Mouse (Mus musculus) hindbrain, embryonic 14.5 days (tissue): ENCODE measurements at regions not wholly inside any gene's neighbourhood (a gene's known extent, or its start where the extent isn't known, plus 50 kb on each side); places are given as distances from the start of the nearest gene placed in this dataset.

Experiments
- ATAC-seq: fragments of 200-750 bp; cut with Nextera tagmentation; 2 replicates; pipeline ENCODE4 v1.8.0; 2017; ENCODE audit warnings: moderate number of reproducible peaks, mild to moderate bottlenecking, moderate TSS enrichment, moderate library complexity; ENCODE audit not compliant: low FRiP score
- DNase-seq: peaks from one replicate; pipeline ENCODE4 v3.0.0-alpha.2; 2015; ENCODE audit warnings: low spot score
- H3K27ac ChIP-seq: fragments of 300-500 bp; sonication (generic); 2 replicates; pipeline ENCODE4 v1.5.1; 2014; ENCODE audit warnings: mild to moderate bottlenecking, moderate library complexity
- H3K27me3 ChIP-seq: fragments of 300-500 bp; sonication (generic); 2 replicates; pipeline ENCODE4 v1.6.1; 2014; ENCODE audit warnings: mild to moderate bottlenecking, low read length, mixed read lengths; ENCODE audit not compliant: control insufficient read depth, insufficient read depth
- H3K36me3 ChIP-seq: fragments of 300-500 bp; sonication (generic); replicated peaks from 2 replicates; pipeline ENCODE4 v1.6.1; 2014; ENCODE audit not compliant: control insufficient read depth, insufficient read depth
- H3K4me1 ChIP-seq: fragments of 300-500 bp; sonication (generic); replicated peaks from 2 replicates; pipeline ENCODE4 v1.6.1; 2014; ENCODE audit warnings: antibody characterized with exemption, low read length, mixed read lengths; ENCODE audit not compliant: control insufficient read depth, insufficient read depth
- H3K4me2 ChIP-seq: fragments of 300-500 bp; sonication (generic); replicated peaks from 2 replicates; pipeline ENCODE4 v1.6.1; 2014; ENCODE audit warnings: mild to moderate bottlenecking, moderate library complexity
- H3K4me3 ChIP-seq: fragments of 300-500 bp; sonication (generic); replicated peaks from 2 replicates; pipeline ENCODE4 v1.5.1; 2014; ENCODE audit warnings: mild to moderate bottlenecking, low read length
- H3K9ac ChIP-seq: fragments of 300-500 bp; sonication (generic); 2 replicates; pipeline ENCODE4 v1.6.1; 2014
- H3K9me3 ChIP-seq: fragments of 300-500 bp; sonication (generic); 2 replicates; pipeline ENCODE4 v1.6.1; 2016; ENCODE audit warnings: low read length; ENCODE audit not compliant: control insufficient read depth
- WGBS: fragments of 180-500 bp; shearing (Covaris S2); extraction: QIAGEN DNeasy Blood & Tissue Kit; methylation state at CpG from one replicate; pipeline ENCODE4 v1.1.7; 2014; 5-methylcytosine and 5-hydroxymethylcytosine counted together

GRCm38 (mm10) chr17:51393771-51394221 lies 214.6 kb upstream of the Tbc1d5 start:
- Histone ChIP-seq H3K36me3 (no peaks in the 10 kb centered on the region), H3K9ac (no peak overlapping the region), H3K27ac (no peak overlapping the region), H3K27me3 (no peaks in the 10 kb centered on the region), H3K9me3 (no peaks in the 10 kb centered on the region), H3K4me3 (no peak overlapping the region), H3K4me2 (0 out of 2 replicates have a peak overlapping the region, but pooled peaks have one; percentile 7), H3K4me1 (peaks cover 11% of the 10 kb centered on the region; the same call in 1 of the 2 replicates)
- DNase-seq (no peak), ATAC-seq (peak; percentile 60; the same call in 1 of the 2 replicates)
- 50% methylated on average over 11 of the region's 11 CpGs for WGBS

DNA sequence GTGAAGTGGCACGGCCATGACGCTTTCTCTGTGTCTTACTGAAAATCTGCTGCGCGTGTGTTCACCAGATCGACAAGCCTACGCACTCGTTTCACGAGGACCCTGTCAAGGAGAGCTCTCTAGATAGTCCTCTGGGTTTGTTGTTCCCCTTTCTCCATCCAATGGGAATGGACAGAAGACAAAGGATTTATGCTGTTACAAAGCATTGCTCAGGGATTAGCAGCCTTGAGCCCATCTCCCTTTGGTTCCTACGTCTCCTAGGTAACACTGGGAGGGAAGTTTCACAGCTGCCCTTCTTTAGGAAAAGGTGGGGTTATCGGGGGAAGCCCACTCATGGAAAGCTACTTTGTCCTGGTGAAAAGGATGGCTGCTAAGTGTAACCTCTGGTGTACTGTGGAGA lies 212.7 kb upstream of the Tbc1d5 start:
- no peaks in the 10 kb centered on the region for H3K27me3 ChIP-seq
- ATAC-seq (no peak), DNase-seq (no peak)
- WGBS, result 81% methylated on average over 10 of the region's 10 CpGs
- H3K4me3 ChIP-seq, result no peak overlapping the region
- H3K4me2 ChIP-seq, result no peak overlapping the region
- H3K9me3 ChIP-seq, result no peaks in the 10 kb centered on the region
- no peak overlapping the region for H3K27ac ChIP-seq
- H3K4me1 ChIP-seq, result 0 out of 2 replicates have a peak, but pooled peaks cover 6% of the 10 kb centered on the region
- H3K36me3 ChIP-seq, result no peaks in the 10 kb centered on the region
- no peak overlapping the region for H3K9ac ChIP-seq

GRCm38 (mm10) chr17:51382552-51382951 lies 203.4 kb upstream of the Tbc1d5 start:
- Histone ChIP-seq H3K9ac (no peak overlapping the region), H3K4me2 (no peak overlapping the region), H3K4me1 (no peaks in the 10 kb centered on the region), H3K4me3 (no peak overlapping the region), H3K27ac (no peak overlapping the region), H3K9me3 (no peaks in the 10 kb centered on the region), H3K27me3 (no peaks in the 10 kb centered on the region), H3K36me3 (no peaks in the 10 kb centered on the region)
- DNase-seq (no peak), ATAC-seq (no peak)
- 75% methylated on average over 6 of the region's 6 CpGs for WGBS

GRCm38 (mm10) chr17:51371937-51372479 lies 192.9 kb upstream of the Tbc1d5 start:
- Histone ChIP-seq H3K4me2 (no peak overlapping the region), H3K4me1 (0 out of 2 replicates have a peak, but pooled peaks cover 7% of the 10 kb centered on the region), H3K9ac (no peak overlapping the region), H3K4me3 (no peak overlapping the region), H3K9me3 (no peaks in the 10 kb centered on the region), H3K27ac (no peak overlapping the region), H3K36me3 (no peaks in the 10 kb centered on the region), H3K27me3 (no peaks in the 10 kb centered on the region)
- DNase-seq (no peak), ATAC-seq (no peak)
- WGBS, result 54% methylated on average over 7 of the region's 7 CpGs

DNA sequence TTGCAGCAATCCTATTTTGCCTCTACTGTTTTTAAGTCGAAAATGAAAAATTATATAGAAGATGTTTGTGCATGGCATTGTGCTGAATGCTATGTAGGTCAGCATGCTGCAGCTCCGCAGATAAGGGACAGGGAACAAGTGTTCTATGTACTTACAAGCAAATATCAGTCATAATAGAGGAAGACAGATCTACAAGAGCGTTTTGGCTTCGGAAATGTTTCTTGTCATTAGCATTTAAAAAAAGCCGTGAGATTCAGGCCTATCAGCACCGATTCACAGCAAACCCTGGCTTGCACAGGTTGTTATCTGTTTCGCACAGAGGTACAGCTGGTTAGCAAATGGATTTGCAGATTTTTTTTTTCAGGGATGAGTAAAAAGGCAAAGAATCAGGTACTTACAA lies 191.8 kb upstream of the Tbc1d5 start:
- Histone ChIP-seq H3K4me2 (no peak overlapping the region), H3K27ac (peak overlapping the region; percentile 39; the same call in 1 of the 2 replicates), H3K4me3 (no peak overlapping the region), H3K4me1 (0 out of 2 replicates have a peak, but pooled peaks cover 7% of the 10 kb centered on the region), H3K36me3 (no peaks in the 10 kb centered on the region), H3K9me3 (no peaks in the 10 kb centered on the region), H3K27me3 (no peaks in the 10 kb centered on the region), H3K9ac (no peak overlapping the region)
- peak; percentile 30 for DNase-seq
- 73% methylated on average over 7 of the region's 7 CpGs for WGBS
- ATAC-seq, result no peak

DNA sequence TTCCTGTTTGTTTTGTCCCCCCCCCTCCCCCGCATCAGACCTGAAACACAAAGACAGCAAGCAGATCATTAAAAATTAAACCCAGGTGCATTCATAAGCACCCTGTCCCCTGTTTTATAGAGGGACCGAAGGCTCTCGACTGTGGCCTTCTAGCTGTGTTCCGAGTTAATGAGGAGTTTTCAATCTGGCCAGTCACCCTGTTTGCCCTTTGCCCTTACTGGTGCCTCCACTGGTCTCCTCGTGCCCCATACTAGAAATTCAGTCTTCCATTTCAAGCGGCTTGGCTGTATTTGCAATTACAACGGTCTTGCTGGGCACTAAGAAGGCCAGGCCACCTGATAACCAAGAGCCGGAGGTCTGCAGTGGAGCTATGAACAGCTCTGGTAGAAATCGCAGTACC lies 190.9 kb upstream of the Tbc1d5 start:
- Histone ChIP-seq H3K36me3 (no peaks in the 10 kb centered on the region), H3K27ac (no peak overlapping the region), H3K9ac (no peak overlapping the region), H3K4me2 (no peak overlapping the region), H3K4me1 (0 out of 2 replicates have a peak, but pooled peaks cover 7% of the 10 kb centered on the region), H3K9me3 (no peaks in the 10 kb centered on the region), H3K4me3 (no peak overlapping the region), H3K27me3 (no peaks in the 10 kb centered on the region)
- DNase-seq (no peak), ATAC-seq (no peak)
- WGBS, result 61% methylated on average over 9 of the region's 9 CpGs

- H3K9ac ChIP-seq, result no peak overlapping the region
- no peak overlapping the region for H3K4me3 ChIP-seq
- no peaks in the 10 kb centered on the region for H3K9me3 ChIP-seq
- 93% methylated on average over 7 of the region's 7 CpGs for WGBS
- ATAC-seq, result no peak
- H3K4me2 ChIP-seq, result no peak overlapping the region
- H3K27ac ChIP-seq, result no peak overlapping the region
- H3K27me3 ChIP-seq, result no peaks in the 10 kb centered on the region
- H3K36me3 ChIP-seq, result no peaks in the 10 kb centered on the region
- DNase-seq, result no peak
- H3K4me1 ChIP-seq, result peaks cover 5% of the 10 kb centered on the region; the same call in 1 of the 2 replicates
Measured at GRCm38 (mm10) chr17:51362801-51363200, 183.6 kb upstream of the Tbc1d5 start.

DNA sequence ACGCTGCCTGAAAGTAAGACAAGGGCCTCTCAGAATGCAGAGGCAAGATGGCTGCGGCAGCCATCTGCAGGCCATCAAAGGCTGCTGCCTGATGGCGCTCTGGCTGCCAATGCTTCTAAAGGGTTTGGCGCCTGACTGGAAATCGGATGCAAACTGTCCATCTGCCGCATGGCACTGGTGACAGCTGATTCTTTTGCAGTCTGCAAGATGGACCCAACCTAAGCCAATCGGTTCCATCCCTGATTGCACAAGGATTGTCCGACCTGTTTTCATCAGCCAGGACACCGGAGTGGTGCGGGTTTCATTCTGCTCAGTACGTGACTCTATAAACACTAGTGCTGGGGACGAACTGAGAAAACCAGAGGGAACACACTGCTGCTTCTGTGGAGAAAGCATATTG lies 183.1 kb upstream of the Tbc1d5 start:
- DNase-seq (no peak), ATAC-seq (no peak)
- H3K9me3 ChIP-seq, result no peaks in the 10 kb centered on the region
- no peak overlapping the region for H3K4me3 ChIP-seq
- no peaks in the 10 kb centered on the region for H3K27me3 ChIP-seq
- H3K4me1 ChIP-seq, result peaks cover 5% of the 10 kb centered on the region; the same call in 1 of the 2 replicates
- H3K36me3 ChIP-seq, result no peaks in the 10 kb centered on the region
- 92% methylated on average over 12 of the region's 12 CpGs for WGBS
- no peak overlapping the region for H3K9ac ChIP-seq
- no peak overlapping the region for H3K4me2 ChIP-seq
- no peak overlapping the region for H3K27ac ChIP-seq

DNA sequence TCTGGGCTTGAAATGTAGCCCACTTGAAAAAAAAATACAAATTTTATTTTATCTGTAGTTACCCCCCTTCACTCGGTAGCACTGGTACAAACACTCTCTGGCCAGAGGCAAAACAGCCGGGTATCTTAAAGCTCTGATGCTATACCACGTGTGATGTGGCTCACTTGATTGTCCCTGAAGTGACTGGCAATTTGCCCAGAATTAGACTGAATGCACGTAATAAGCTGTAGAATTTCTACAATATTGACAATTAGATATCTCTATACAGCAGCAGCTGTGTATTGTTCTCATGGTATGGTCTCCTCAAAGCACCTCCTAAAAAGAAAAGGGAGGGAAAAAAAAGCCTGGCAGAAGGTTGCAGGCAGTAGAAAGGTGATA lies 179.2 kb upstream of the Tbc1d5 start:
- H3K27ac ChIP-seq, result no peak overlapping the region; the same call in 1 of the 2 replicates
- DNase-seq, result peak; percentile 67
- H3K36me3 ChIP-seq, result no peaks in the 10 kb centered on the region
- peaks cover 5% of the 10 kb centered on the region; the same call in 1 of the 2 replicates for H3K4me1 ChIP-seq
- H3K27me3 ChIP-seq, result no peaks in the 10 kb centered on the region
- H3K9me3 ChIP-seq, result no peaks in the 10 kb centered on the region
- no peak overlapping the region for H3K4me3 ChIP-seq
- no peak overlapping the region for H3K4me2 ChIP-seq
- H3K9ac ChIP-seq, result no peak overlapping the region
- ATAC-seq, result peak; percentile 82
- WGBS, result 16% methylated on average over 4 of the region's 4 CpGs
